Mouse (Mus musculus) spleen, postnatal 4 days (tissue): ENCODE results near the gene Atrip.
A peak's percentile ranks its signal among the peaks of the same experiment; 100 is the strongest.

Experiments
- DNase-seq, 2 experiments: peaks; one replicate each; pipeline ENCODE4 v3.0.0; 2022; ENCODE audit warnings: low spot score in 2 of 2

Atrip gene

DNA sequence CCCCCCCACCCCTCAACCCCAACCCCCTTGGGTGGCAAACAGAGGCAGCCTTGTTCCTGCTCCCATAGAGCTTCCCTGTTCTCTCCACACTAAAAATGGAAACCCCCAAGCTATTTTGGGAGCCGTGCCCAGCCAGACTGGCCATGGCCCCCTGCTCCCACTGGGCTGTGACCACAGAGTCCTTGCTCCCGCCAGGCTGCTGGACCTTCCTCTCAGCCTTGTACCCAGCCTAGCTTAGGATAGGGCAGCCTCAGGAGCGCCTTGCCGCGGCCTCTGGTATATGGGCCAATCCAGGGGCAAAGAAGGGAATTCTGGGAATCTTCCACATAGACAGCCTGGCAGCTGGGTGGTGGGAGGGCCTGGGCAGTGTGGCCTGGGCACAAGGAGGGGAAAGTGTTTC is 23.9 kb upstream of the Atrip start:
- DNase-seq, result no peak

DNA sequence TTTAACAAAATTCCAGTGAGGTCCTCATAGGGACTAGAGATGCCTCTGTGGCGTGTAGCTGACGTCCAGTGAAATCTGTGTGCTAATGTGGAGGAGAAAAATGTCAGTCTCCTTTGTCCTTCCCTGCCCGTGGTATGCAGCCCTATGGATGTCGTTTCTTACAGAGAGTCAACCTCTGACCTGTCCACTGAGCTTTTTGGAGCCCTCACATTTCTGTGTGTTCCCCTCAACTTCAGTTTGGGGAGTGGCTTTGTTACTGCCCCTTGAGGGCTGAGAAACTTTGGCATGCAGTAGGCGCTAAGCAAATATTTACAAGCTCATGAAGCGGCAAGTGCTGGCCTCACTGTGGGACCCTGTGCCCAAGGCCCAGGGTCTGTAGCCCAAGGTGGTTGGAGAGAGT is 23.4 kb upstream of the Atrip start:
- no peak for DNase-seq

DNA sequence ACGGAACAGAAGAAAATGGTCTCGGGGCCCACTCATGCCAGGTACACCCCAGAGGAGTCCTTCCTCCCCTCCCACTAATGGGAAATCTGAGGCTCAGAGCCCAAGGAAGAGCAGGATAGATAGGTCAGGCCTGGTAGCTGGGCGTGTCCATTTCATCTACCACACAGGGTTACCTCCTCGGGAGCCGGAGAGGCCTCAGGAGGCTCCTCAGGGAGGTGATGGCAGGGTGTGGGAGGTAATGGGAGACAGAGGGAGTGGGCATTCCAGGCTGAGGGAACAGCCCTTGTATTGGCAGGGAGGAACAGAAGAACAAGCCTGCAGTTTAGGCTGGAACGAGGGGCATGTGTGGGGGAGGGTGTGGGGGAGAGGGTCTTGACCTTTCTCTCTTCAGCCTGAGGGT is 22.9 kb upstream of the Atrip start:
- no peak for DNase-seq

DNA sequence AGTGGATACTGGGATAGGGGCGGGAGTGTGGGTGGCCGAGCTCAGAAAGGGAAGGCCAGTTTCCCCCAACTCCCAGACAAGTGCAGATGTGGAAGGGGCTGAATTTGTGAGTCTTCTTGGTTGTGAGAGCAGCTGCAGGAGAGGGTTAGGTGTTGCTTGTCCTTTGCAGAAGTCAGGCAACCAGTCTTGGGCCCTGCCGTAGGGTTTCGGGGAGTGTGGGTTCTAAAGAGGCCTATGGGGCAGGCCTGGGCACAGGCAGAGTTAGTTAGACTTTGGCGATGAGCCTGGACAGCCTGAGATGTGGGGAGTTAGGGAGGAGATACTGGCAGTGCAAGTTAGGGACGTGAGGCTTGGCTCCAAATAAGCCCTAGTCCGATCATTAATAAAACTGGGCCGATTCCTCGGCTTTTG is 22.3 kb upstream of the Atrip start:
- no peak for DNase-seq

DNA sequence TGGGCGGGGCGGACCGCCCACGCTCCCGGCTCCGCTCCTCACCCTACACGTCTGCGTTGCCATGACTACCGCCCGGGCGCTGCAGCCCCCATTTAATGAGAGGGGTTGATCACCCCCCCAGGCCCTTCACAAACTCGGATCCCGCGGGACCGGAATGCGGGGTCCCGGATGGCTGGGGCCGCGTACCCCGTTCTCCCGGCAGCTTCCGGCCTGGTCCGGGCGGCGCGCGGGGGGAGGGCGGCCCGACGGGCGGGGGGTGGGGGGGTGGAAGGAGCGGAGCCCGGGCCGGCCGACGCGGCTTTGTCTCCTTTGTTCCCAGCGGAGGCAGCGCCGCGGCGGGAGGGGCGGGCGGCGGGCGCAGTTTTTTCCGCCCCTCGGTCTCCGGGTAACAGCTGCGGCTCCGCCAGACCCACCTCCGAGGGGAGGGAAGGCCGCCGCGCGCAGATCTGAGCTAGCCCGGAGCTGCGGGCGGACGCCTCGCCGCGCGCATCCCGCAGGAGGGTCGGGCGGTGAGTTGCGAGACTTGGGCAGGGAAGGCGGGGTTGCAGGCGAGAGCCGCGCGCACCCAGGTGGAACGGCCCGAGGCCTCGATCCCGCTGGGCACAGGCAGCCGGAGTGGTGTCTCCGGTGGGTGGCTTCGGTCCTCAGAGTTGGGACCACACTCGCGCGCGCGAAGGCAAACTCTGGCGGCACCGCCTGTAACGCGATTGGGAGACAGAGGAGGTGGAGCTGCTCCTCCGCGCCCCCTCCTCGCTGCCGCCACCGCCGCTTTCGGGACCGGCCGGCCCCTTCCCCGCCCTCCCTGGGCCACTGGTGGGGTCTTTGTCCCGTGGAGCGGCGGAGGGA is 21.4 kb upstream of the Atrip start, which contains the start of gene Plxnb1:
Gene Plxnb1, plus strand, starts transcription at position 253 of the 846 bp plus-strand sequence.
- DNase-seq, result no peak

DNA sequence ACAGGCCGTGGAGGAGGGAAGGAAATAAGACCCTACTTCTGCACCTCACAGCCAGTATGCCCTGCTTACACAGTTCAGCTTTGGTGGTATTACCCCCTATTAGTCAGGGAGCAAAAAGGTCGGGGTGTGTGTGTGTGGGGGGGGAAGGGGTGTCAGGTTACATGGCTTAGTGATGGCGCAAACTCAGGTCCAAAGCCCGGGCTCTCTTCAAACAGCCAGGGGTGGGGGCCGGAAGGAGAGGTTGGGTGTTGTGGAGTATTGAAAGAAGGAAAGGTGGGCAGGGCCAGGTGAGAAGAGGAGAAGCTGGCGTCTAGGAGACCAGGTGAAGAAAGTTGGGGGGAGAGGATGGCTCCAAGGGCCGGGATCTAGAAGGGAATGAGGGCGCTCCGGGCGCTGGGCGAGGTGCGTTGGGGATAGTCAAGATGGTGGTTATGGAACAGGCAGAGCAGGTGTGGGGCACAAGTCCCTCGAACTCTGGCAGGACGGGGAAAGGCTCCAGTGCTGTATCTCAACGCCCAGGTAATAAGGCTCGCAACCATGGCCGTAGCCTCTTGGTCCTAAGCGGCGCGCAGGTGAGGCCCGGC is 20.7 kb upstream of the Atrip start:
- no peak for DNase-seq

DNA sequence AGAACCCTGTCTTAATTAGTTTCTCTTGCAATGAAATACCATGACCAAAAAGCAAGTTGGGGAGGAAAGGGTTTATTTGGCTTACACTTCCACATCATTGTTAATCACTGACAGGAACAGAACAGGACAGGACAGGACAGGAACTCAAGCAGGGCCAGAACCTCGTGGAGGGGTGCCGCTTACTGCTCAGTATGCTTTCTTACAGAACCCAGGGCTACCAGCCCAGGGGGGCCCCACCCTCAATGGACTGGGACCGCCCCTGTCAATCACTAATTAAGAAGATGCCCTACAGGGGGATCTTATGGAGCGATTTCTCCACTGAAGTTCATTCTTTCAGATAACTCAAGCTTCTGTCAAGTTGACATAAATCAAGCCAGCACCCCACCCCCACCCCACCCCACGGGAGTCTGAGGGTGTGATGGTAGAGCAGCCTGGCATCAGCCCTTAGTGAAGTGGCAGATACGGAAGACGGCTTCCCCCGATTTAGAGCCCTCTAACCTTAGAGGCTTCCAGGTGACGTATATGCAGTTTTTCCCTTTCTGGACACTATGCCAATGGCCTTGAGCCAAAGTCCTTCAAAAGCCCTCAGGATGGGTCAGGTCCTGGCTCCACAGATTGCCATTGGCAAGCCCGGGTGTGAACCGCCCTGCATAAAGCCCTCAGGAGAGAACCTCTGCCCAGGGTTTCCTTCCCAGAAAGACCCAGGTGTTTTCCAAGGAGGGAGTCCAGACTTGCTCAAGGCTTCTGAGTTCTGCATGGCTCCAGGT is 20.0 kb upstream of the Atrip start:
- no peak for DNase-seq

DNA sequence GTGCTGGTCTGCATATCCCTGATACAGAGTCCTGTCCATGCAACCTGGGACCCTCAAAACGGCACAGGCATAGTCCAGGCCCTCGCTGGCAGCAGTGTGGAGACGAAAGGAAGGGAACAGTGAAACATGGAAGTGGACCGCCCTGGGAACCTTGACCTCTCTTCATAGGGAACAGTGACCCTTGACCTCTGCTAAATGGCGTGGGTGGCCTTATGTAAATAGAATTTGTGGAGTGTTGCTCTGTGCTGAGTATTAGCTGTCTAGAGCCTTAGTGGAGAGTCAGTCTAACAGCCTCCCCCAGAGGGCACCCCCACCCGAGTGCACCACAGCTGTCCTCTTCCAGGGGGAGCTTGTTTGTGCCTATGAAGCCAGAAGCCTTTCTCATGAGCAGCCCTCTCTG is 18.9 kb upstream of the Atrip start:
- DNase-seq, result no peak

DNA sequence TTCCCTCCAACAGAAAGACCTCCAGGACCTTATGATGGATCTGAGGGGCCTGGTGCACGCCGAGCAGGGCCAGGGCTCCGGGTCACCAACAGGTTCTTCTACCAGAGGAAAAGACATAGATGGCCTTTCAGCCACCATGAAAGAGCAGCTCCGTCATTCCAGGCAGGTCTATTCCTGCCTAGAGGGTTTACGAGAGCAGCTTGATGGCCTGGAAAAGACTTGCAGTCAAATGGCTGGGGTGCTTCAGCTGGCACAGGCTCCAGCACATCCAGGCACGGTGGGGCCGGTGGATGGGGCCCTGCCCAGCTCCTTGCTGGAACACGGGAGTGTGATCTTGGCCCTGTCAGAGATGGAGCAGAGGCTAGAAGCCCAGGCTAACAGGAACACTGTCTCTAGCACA is 17.9 kb upstream of the Atrip start:
- no peak for DNase-seq

DNA sequence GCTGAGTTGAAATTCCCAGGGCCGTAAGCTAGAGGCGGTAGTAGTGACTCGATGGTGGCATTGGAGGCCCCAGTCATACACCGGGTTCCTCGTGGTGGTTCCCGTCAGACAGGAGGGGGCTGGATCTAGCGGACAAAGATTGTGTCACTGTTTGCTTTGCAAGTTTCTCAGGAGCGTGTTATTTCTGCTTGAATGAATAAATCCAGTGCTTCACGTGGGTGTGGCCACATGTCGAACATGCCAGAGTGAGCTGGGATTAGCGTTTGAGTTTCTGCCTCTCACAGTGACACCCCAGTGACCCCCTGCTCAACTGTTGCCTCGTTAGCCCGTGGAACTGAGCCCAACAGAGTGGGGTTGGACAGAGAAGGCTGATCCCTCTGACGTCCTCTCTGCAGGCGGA is 16.5 kb upstream of the Atrip start:
- no peak for DNase-seq

DNA sequence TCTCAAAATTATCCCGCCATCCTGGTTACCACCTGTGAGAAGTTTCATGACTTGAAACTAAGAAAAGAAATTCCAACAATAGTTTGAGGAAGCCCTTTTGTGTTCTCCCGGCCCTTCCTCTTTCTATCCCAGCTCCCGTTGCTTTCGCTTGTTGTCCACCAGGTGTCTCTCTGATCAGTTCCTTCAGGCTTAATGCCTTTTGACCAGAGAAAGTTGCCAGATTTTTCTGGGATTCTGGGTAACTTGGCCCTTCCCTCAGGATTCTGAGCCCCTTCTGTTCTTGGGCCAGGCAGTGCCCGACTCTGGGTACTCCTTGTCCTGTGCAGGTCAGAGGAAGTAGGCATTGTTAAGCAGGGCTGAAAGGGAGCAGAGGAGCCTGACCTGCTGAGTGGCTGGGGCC is 14.1 kb upstream of the Atrip start:
- no peak for DNase-seq

DNA sequence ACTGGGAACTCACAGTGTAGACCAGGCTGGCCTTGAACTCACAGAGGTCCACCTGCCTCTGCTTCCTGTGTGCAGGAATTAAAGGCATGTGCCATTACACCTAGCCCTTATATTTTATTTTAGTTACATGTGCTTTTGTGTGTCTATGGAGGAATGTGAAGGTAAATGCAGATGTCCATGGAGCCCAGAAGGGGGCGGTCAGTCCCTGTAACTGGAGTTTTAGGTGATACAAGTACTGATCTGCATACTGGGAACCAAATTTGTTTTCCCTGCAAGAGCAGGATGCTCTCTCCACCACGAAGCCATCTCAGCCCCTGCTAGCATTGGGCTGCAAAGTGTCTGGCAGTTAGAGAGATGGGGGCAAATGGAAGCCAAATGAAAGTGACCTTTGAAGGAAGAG is 11.0 kb upstream of the Atrip start:
- no peak for DNase-seq

DNA sequence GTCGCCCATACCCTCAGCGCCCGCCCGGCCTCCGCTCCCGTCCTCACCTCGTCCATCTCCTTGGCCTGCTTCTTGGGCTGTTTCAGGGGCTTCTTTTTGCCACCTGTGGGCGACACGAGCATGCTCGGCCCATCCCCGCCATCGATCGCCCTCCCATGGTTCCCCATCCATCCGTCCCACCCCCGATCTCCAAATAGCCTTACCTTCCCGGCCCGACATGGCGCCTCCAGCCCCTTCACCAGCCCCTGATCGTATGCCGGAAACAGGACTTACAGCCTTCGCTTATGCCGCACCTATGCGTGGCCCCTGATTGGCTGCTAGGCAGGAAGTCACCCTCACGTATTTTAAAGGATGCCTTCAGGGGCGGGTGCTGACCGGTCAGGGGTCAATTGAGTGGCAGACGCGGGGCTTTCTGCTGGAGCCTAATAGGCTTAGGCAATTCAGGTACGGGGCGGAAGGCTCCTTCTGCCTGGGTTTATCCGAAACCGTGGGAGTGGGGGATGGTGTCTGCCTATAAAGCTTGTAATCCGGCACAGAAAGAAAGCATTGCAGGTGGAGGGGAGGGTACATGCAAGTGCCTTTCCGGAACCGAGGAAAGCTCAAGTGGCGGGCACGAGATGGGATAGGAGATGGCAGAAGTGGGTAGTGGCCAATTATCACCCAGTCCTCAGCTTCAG is 8.3 kb upstream of the Atrip start, which contains the start of the genes Ccdc51 and Tma7:
Gene Ccdc51, plus strand, starts transcription at position 370 of the 677 bp plus-strand sequence.
Gene Tma7, minus strand, starts transcription at position 464 of the 677 bp plus-strand sequence.
- DNase-seq, result peak; percentile 84 to 90

DNA sequence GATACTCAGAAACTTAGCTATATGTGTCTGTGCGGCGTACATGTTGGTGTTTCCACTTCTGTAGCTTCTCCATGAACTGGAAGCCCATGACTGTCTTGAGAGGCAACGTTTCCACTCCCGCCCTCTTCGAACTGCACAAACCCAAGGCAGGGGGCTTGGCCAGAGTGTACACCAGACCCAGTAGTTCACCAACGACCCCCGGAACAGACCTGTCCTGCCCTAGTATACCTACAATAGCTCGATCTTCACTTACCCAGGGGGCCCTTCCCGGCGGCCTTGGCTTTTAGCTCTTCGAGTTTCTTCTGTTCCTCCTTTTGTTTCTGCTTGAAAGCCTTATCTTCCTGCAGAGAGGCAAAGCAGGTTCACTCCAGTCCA is 7.8 kb upstream of the Atrip start:
- DNase-seq, result no peak

DNA sequence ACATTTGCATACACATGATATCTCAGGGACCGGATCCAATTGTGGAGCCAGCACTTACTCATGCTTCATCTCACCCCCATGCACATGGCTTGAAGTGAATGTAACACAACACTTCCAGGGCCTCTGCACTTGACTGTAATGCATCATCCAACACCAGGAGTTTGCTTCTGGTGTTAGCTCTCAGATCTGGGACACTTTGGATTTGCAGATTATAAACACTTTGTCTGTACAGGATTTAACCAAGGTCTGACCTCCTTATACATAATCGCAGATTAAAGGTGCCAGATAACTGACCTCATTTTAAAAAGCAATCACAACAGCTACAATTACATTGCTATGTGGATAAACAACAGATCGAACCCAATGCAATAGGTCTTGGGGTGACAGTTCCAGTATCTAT is 6.6 kb upstream of the Atrip start:
- DNase-seq, result no peak

DNA sequence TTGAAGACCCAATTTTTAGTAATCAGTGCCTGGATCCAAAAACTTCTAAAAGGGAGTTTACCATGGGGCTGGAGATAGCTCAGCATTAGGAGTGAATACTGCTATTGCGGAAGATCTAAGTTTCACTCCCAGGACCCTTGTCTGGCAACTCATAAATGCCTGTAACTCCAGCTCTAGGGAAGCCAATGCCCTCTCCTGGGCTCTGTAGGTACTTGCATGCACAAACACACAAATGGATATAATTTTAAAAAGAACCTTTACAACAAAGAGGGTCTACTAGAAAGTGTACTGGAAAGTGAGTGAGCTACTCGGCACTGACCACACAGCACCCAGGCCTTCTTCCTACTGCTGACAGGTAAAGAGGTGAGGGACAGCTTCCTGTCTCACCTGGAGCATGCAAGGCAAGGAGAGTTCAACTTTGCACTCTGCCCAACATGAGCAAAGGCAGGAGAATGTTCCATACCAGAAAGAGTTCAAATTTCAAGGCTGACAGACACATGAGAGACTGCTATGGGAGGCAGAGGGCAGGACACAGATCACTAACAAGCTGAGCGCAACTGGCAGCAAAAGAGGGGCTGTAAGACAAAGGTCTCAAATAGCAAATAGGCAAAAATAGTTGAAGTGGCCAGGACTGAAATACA is 5.7 kb downstream of the Atrip start:
- no peak for DNase-seq

DNA sequence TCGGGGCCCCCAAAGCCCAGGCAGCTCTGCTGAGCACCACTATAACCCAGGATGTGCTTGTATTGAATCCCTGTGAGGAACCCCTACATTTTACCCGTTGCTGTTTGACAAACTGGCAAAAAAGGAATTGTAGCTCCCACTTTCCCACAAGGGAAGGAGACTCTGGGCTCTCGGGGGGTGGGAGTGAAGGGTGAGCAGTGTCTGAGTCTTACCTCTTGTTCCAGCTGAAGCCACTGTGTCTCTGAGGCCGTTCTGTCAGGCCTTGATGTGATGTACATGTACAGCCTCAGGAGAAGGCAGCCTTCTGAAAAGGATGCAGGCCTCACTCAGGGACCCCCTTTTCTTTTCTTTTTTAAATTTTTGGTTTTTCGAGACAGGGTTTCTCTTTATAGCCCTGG is 13.0 kb downstream of the Atrip start:
- peak in 1 of 2 experiments; percentile 56 for DNase-seq

DNA sequence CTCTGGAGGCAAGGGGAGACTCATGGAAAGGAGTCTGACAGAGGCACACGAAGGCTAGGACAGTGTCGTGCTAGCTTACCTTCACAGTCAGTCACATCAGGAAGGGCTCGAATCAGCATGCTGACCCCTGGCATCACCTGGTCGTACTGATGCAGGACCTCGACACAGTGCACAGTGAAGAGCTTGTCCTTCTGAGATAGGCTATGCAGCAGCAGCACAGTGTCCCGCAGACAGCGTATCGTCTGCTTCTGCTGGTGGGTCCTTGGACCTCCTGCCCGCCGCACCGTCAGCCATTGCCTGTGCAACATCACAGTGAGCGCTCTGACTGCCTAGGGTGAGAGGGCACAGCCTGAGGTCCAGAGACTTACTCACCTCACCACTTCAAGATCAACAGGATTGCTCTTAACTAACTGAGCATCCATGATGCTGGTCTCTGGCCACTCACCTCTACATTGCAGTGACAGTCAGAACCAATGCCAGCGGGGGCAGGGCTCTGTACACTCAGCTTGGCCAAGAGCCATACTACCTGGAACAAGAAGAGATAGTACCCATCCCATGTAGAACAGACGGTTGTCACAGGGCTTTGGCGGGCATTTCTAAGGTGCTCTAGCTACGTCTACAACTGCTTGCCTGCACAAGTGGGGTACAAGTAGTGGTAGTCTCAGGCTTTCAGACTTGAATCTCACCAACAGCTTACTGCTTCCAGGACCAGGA is 13.6 kb downstream of the Atrip start:
- peak in 1 of 2 experiments; percentile 63 for DNase-seq

DNA sequence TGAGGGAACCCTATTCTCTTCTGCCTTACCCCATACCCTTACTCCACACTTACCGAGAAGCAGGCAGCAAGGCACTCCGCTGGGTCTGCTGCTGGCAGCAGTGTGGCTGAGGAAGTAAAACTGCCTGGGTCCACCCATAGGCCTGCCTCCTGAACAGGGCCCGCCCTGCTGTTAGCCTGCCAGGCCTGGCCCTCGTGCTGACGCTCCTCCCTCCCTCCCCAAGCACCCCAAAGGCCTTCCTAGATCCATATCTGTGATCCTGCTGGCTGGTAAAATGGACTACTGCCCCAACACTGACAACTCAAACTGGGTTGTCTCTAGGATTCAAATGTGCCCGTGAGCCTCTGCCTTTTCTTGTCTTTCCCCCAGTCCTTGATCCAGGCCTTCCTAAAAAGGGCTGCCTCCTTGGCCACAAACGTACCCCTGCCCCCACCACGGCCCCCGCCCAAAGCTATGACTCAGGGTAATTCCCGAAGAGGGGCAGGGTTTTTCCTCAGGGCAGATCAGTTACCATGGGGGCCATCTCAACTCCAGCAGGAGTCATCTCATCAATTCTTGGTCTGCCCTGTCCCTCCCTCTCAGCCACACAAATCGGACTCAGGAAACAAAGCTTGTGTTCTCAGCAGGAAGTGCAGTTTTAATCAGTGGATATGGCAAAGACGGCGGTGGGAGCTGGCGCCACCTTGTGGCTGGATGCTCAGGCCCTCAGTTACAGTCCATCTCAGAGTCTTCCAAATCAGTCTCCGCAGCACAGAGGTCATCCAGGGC is 14.6 kb downstream of the Atrip start, which contains the start of gene Trex1:
Gene Trex1, minus strand, starts transcription at position 599 of the 768 bp plus-strand sequence.
- peak; percentile 86 to 94 for DNase-seq
